Mouse (Mus musculus): ENCODE measurements at regions not wholly inside any gene's neighbourhood (a gene's known extent, or its start where the extent isn't known, plus 50 kb on each side); places are given as distances from the start of the nearest gene placed in this dataset.
A peak's percentile ranks its signal among the peaks of the same experiment; 100 is the strongest.

- WGBS = 72% methylated on average over 5 of the region's 5 CpGs
- peak; percentile 11 for DNase-seq (ENCODE audit: low spot score)
These were observed 378.5 kb upstream of the Cdh18 start for GRCm38 (mm10) chr15:22170302-22170701.

GRCm38 (mm10) chr15:22208991-22209390, 339.8 kb upstream of the Cdh18 start:
- no peak overlapping the region for H3K9ac ChIP-seq (ENCODE audit: low read depth, low read length, severe bottlenecking)
- H3K27ac ChIP-seq (replicated peaks; ENCODE audit: low read depth, low read length) = no peak overlapping the region
- H3K36me3 ChIP-seq (ENCODE audit: control insufficient read depth, insufficient read depth, low read length) = no peaks in the 10 kb centered on the region
- no peaks in the 10 kb centered on the region for H3K9me3 ChIP-seq (ENCODE audit: control insufficient read depth, low read length)
- H3K4me1 ChIP-seq (ENCODE audit: control insufficient read depth, insufficient read depth, low read length) = no peaks in the 10 kb centered on the region
- H3K4me2 ChIP-seq (replicated peaks; ENCODE audit: low read depth, low read length, severe bottlenecking) = no peak overlapping the region
- no peaks in the 10 kb centered on the region for H3K27me3 ChIP-seq (ENCODE audit: control insufficient read depth, insufficient read depth, low read length)
- DNase-seq (ENCODE audit: low spot score) (no peak), ATAC-seq (ENCODE audit: low FRiP score, low read depth) (no peak)
- H3K4me3 ChIP-seq (replicated peaks; ENCODE audit: low read length) = no peak overlapping the region
- TF ChIP-seq POLR2A (IDR thresholded peaks at IDR 0.05; ENCODE audit: borderline replicate concordance, extremely low read depth, insufficient read depth, insufficient read length) = no peak
- 84% methylated on average over 1 of the region's 1 CpGs for WGBS

More at GRCm38 (mm10) chr15:22170302-22170701, 378.5 kb upstream of the Cdh18 start:
- ATAC-seq (ENCODE audit: low FRiP score, low read depth) = no peak
- TF ChIP-seq POLR2A (IDR thresholded peaks at IDR 0.05; ENCODE audit: borderline replicate concordance, extremely low read depth, insufficient read depth, insufficient read length) = no peak
- Histone ChIP-seq H3K36me3 (ENCODE audit: control insufficient read depth, insufficient read depth, low read length) (no peaks in the 10 kb centered on the region), H3K27ac (replicated peaks; ENCODE audit: low read depth, low read length) (no peak overlapping the region), H3K9ac (ENCODE audit: low read depth, low read length, severe bottlenecking) (no peak overlapping the region), H3K27me3 (ENCODE audit: control insufficient read depth, insufficient read depth, low read length) (no peaks in the 10 kb centered on the region), H3K4me3 (replicated peaks; ENCODE audit: low read length) (no peak overlapping the region), H3K4me1 (ENCODE audit: control insufficient read depth, insufficient read depth, low read length) (no peaks in the 10 kb centered on the region), H3K9me3 (ENCODE audit: control insufficient read depth, low read length) (no peaks in the 10 kb centered on the region), H3K4me2 (replicated peaks; ENCODE audit: low read depth, low read length, severe bottlenecking) (no peak overlapping the region)

GRCm38 (mm10) chr15:22232629-22233028, 316.2 kb upstream of the Cdh18 start:
- Histone ChIP-seq H3K9ac (ENCODE audit: low read depth, low read length, severe bottlenecking) (no peak overlapping the region), H3K4me1 (ENCODE audit: control insufficient read depth, insufficient read depth, low read length) (no peaks in the 10 kb centered on the region), H3K27ac (replicated peaks; ENCODE audit: low read depth, low read length) (no peak overlapping the region), H3K27me3 (ENCODE audit: control insufficient read depth, insufficient read depth, low read length) (no peaks in the 10 kb centered on the region), H3K36me3 (ENCODE audit: control insufficient read depth, insufficient read depth, low read length) (no peaks in the 10 kb centered on the region), H3K4me3 (replicated peaks; ENCODE audit: low read length) (no peak overlapping the region), H3K9me3 (ENCODE audit: control insufficient read depth, low read length) (no peaks in the 10 kb centered on the region), H3K4me2 (replicated peaks; ENCODE audit: low read depth, low read length, severe bottlenecking) (no peak overlapping the region)
- 69% methylated on average over 4 of the region's 4 CpGs for WGBS
- ATAC-seq (ENCODE audit: low FRiP score, low read depth) = no peak
- no peak for DNase-seq (ENCODE audit: low spot score)
- no peak for TF ChIP-seq POLR2A (IDR thresholded peaks at IDR 0.05; ENCODE audit: borderline replicate concordance, extremely low read depth, insufficient read depth, insufficient read length)

DNA sequence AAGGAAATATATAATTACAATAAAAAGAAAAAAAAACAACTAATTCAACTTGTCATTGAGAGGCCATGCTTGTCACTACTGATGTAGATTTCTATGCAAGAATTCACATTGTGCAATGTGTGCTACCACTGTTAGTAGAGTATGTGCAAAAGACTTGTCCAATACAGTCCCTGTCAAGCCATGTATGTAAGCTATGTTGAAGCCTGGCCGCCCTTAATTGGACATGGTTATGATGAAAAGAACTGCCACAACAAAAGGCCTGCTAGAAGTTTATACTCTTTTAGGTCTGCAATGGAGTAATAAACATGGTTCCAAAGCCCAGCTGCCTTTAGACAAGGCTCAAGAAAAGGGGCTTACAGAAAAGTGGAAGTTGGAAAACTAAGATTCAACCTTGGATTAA, 267.9 kb upstream of the Cdh18 start:
- no peaks in the 10 kb centered on the region for H3K4me1 ChIP-seq (ENCODE audit: control insufficient read depth, insufficient read depth, low read length)
- no peak for ATAC-seq (ENCODE audit: low FRiP score, low read depth)
- H3K9me3 ChIP-seq (ENCODE audit: control insufficient read depth, low read length) = no peaks in the 10 kb centered on the region
- no peak overlapping the region for H3K4me3 ChIP-seq (replicated peaks; ENCODE audit: low read length)
- H3K27me3 ChIP-seq (ENCODE audit: control insufficient read depth, insufficient read depth, low read length) = no peaks in the 10 kb centered on the region
- no peak for DNase-seq (ENCODE audit: low spot score)
- H3K36me3 ChIP-seq (ENCODE audit: control insufficient read depth, insufficient read depth, low read length) = no peaks in the 10 kb centered on the region
- no peak overlapping the region for H3K9ac ChIP-seq (ENCODE audit: low read depth, low read length, severe bottlenecking)
- H3K27ac ChIP-seq (replicated peaks; ENCODE audit: low read depth, low read length) = no peak overlapping the region
- no peak overlapping the region for H3K4me2 ChIP-seq (replicated peaks; ENCODE audit: low read depth, low read length, severe bottlenecking)
- WGBS = 84% methylated on average over 1 of the region's 1 CpGs
- TF ChIP-seq POLR2A (IDR thresholded peaks at IDR 0.05; ENCODE audit: borderline replicate concordance, extremely low read depth, insufficient read depth, insufficient read length) = no peak

DNA sequence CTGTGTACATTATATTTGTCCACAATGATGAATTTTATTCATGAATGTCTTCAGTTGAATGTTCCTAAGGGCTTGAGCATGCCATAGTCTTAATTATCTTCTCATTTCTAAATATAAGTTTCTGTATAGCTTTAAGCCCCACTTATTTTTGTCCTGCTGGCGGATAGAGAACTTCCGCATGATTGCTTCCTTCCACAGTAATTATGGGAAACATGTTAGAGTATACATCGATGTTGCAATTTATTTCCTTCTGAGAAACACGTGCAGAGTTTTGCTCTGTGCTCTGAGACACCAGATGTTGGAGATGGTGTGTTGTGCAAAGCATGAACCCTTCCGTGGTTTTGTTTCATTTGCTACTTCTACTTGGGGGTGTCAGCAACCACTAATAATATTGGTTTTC, 237.8 kb upstream of the Cdh18 start:
- WGBS = 79% methylated on average over 5 of the region's 5 CpGs
- H3K36me3 ChIP-seq (ENCODE audit: control insufficient read depth, insufficient read depth, low read length) = no peaks in the 10 kb centered on the region
- DNase-seq (ENCODE audit: low spot score) (no peak), ATAC-seq (ENCODE audit: low FRiP score, low read depth) (no peak)
- H3K4me3 ChIP-seq (replicated peaks; ENCODE audit: low read length) = no peak overlapping the region
- H3K9ac ChIP-seq (ENCODE audit: low read depth, low read length, severe bottlenecking) = no peak overlapping the region
- H3K4me1 ChIP-seq (ENCODE audit: control insufficient read depth, insufficient read depth, low read length) = no peaks in the 10 kb centered on the region
- no peak overlapping the region for H3K4me2 ChIP-seq (replicated peaks; ENCODE audit: low read depth, low read length, severe bottlenecking)
- no peaks in the 10 kb centered on the region for H3K9me3 ChIP-seq (ENCODE audit: control insufficient read depth, low read length)
- no peak overlapping the region for H3K27ac ChIP-seq (replicated peaks; ENCODE audit: low read depth, low read length)
- H3K27me3 ChIP-seq (ENCODE audit: control insufficient read depth, insufficient read depth, low read length) = no peaks in the 10 kb centered on the region
- no peak for TF ChIP-seq POLR2A (IDR thresholded peaks at IDR 0.05; ENCODE audit: borderline replicate concordance, extremely low read depth, insufficient read depth, insufficient read length)

DNA sequence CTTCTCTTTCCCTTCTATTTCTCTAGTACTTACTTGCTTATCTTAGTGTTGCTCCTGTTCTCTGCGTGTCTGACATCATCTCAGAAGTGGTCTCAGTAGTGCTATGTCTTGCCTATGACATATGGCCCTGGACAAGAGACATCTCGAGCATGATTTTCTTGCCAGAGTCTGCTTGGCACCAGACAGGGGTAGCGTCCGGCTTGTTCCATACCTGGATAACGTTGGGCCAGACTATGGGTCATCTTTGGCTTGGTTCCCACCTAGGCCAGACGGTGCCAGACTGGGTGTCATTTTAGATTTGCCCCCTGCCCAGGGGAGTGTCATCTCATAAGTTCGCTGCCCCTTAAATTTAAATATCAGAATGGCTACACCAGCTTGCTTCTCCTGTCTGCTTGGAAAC, 229.8 kb upstream of the Cdh18 start:
- WGBS = 88% methylated on average over 7 of the region's 7 CpGs
- no peaks in the 10 kb centered on the region for H3K36me3 ChIP-seq (ENCODE audit: control insufficient read depth, insufficient read depth, low read length)
- no peaks in the 10 kb centered on the region for H3K27me3 ChIP-seq (ENCODE audit: control insufficient read depth, insufficient read depth, low read length)
- no peak for DNase-seq (ENCODE audit: low spot score)
- H3K9me3 ChIP-seq (ENCODE audit: control insufficient read depth, low read length) = no peaks in the 10 kb centered on the region
- no peak overlapping the region for H3K4me2 ChIP-seq (replicated peaks; ENCODE audit: low read depth, low read length, severe bottlenecking)
- no peak for TF ChIP-seq POLR2A (IDR thresholded peaks at IDR 0.05; ENCODE audit: borderline replicate concordance, extremely low read depth, insufficient read depth, insufficient read length)
- H3K4me3 ChIP-seq (replicated peaks; ENCODE audit: low read length) = no peak overlapping the region
- no peak overlapping the region for H3K9ac ChIP-seq (ENCODE audit: low read depth, low read length, severe bottlenecking)
- H3K4me1 ChIP-seq (ENCODE audit: control insufficient read depth, insufficient read depth, low read length) = no peaks in the 10 kb centered on the region
- H3K27ac ChIP-seq (replicated peaks; ENCODE audit: low read depth, low read length) = no peak overlapping the region
- ATAC-seq (ENCODE audit: low FRiP score, low read depth) = no peak
